Mouse (Mus musculus) thymus, adult 2 months (tissue): ENCODE results near the gene Crtc1.

Experiments used
- CTCF ChIP-seq: fragments of 200-500 bp; IDR thresholded peaks from 2 replicates; pipeline ENCODE4 v1.5.1; 2012; ENCODE audit warnings: mild to moderate bottlenecking, control low read depth, low read length, moderate library complexity, borderline replicate concordance; ENCODE audit not compliant: control insufficient read depth, poor library complexity, insufficient read depth; ENCODE audit errors: extremely low read depth
- POLR2A ChIP-seq: fragments of 200-500 bp; IDR thresholded peaks from 2 replicates; pipeline ENCODE4 v1.6.1; 2012; ENCODE audit warnings: mild to moderate bottlenecking, low read length, control low read depth, moderate library complexity; ENCODE audit not compliant: control insufficient read depth, poor library complexity, insufficient read depth; ENCODE audit errors: extremely low read depth

DNA sequence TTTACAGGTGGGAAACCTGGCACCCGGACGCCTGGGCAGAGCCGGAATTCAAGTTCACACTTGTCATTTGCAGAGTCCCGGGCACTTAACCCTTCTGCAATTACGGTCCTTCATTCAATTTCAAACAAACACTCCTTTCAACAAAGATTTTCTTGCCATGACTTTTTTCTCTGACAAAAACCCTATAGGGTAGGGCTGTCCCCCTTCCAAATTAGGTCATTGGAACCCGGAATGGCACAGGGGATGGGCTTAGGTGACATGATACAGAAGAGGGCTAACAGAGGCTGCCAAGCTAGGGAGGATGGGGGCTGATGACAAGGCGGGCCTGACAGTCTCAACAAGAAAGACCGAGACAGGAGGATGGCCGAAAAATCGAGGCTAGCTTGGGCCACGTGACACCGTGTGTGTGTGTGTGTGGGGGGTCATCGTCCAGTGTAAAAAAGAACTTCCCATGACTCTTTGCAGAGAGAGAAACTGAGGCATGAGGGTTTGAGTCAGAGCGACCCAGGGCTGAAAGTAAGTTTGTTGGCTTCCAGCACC lies 49.6 kb upstream of the Crtc1 start:
- TF ChIP-seq CTCF (no peak), POLR2A (no peak)
